Mouse (Mus musculus) stomach, postnatal 0 days (tissue): ENCODE results near the gene Hip1r.

Source experiments
- CTCF ChIP-seq: IDR thresholded peaks from 2 replicates; pipeline ENCODE4 v1.5.1; 2016; ENCODE audit warnings: antibody characterized with exemption, low read depth, mild to moderate bottlenecking, moderate library complexity
- EP300 ChIP-seq: optimal IDR thresholded peaks from 2 replicates; pipeline ENCODE3; 2016; ENCODE audit warnings: antibody characterized with exemption

DNA sequence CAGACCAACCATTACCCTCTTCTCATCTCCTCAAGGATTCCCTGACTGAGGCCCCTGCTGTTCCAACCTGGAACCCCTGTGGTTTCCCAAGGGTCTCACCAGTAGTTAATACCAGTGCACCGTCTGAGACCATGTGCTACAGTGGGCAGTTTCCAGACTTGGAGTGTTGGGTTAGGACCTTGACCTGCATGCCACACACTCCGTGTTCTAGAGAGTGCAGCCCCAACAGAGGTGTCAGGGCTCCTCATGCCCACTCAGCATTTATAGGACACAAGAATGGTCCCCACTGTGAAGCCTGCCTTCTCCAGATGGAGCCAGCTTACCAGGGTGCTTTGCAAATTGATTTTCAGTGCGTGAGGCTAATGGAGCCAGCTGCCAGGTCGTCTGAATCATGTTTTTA lies 29.9 kb downstream of the Hip1r start:
- TF ChIP-seq CTCF (no peak), EP300 (no peak)
